Mouse (Mus musculus) ES-Bruce4 (cell line): ENCODE results near the gene Dcaf5.

Experiments
- CTCF ChIP-seq: IDR thresholded peaks from one replicate; pipeline ENCODE4 v1.8.1; 2011; ENCODE audit warnings: low read depth, low read length
- EP300 ChIP-seq: IDR thresholded peaks from 2 replicates; pipeline ENCODE4 v1.6.1; 2011; ENCODE audit warnings: low read depth, low read length; ENCODE audit not compliant: insufficient read depth

GRCm38 (mm10) chr12:80365345-80365744 is 71.1 kb downstream of the Dcaf5 start:
- TF ChIP-seq EP300 (no peak), CTCF (no peak)
